Mouse (Mus musculus) embryonic facial prominence, embryonic 15.5 days (tissue): ENCODE results near the gene Obox7. TPM values are rescaled to one million over a fixed set of nuclear protein-coding genes. Genes with fewer than 3 reads are reported as not detected.
A peak's percentile ranks its signal among the peaks of the same experiment; 100 is the strongest.
"Not testable (repeated sequence)": the region's sequence is repeated elsewhere in the genome, so short reads cannot be mapped to it uniquely, and the experiment has no call there.

Source experiments
- ATAC-seq: fragments of 200-750 bp; cut with Nextera tagmentation; 2 replicates; pipeline ENCODE4 v1.8.0; 2017; ENCODE audit warnings: low read depth, moderate TSS enrichment; ENCODE audit not compliant: insufficient number of reproducible peaks, low FRiP score, low TSS enrichment
- H3K27ac ChIP-seq: fragments of 300-500 bp; sonication (generic); replicated peaks from 2 replicates; pipeline ENCODE4 v1.5.1; 2015; ENCODE audit warnings: mild to moderate bottlenecking, inconsistent platforms
- H3K27me3 ChIP-seq: fragments of 300-500 bp; sonication (generic); 2 replicates; pipeline ENCODE4 v1.6.1; 2015; ENCODE audit warnings: inconsistent platforms
- H3K36me3 ChIP-seq: fragments of 300-500 bp; sonication (generic); 2 replicates; pipeline ENCODE4 v1.6.1; 2015; ENCODE audit warnings: mild to moderate bottlenecking, inconsistent platforms
- H3K4me1 ChIP-seq: fragments of 300-500 bp; sonication (generic); 2 replicates; pipeline ENCODE4 v1.6.1; 2015; ENCODE audit warnings: inconsistent platforms
- H3K4me2 ChIP-seq: fragments of 300-500 bp; sonication (generic); replicated peaks from 2 replicates; pipeline ENCODE4 v1.6.1; 2015; ENCODE audit warnings: mild to moderate bottlenecking, inconsistent platforms
- H3K4me3 ChIP-seq: fragments of 300-500 bp; sonication (generic); replicated peaks from 2 replicates; pipeline ENCODE4 v1.5.1; 2015; ENCODE audit warnings: mild to moderate bottlenecking, inconsistent platforms
- H3K9ac ChIP-seq: fragments of 300-500 bp; sonication (generic); 2 replicates; pipeline ENCODE4 v1.6.1; 2015; ENCODE audit warnings: inconsistent platforms
- H3K9me3 ChIP-seq: fragments of 300-500 bp; sonication (generic); replicated peaks from 2 replicates; pipeline ENCODE4 v1.6.1; 2016; ENCODE audit warnings: inconsistent platforms
- WGBS: fragments of 180-500 bp; shearing (Covaris S2); methylation state at CpG from one replicate; pipeline ENCODE4 v1.1.7; 2015; 5-methylcytosine and 5-hydroxymethylcytosine counted together
- polyA plus RNA-seq: library from polyadenylated mRNA; unstranded; fragments of >200 nt; fragmentation: Nextera tagmentation; extraction: Ambion mirVana; gene quantifications from 2 replicates; pipeline ENCODE4 v1.2.1, GENCODE M21; 2015

The Obox7 gene
- polyA plus RNA-seq: not detected in 2 replicates

DNA sequence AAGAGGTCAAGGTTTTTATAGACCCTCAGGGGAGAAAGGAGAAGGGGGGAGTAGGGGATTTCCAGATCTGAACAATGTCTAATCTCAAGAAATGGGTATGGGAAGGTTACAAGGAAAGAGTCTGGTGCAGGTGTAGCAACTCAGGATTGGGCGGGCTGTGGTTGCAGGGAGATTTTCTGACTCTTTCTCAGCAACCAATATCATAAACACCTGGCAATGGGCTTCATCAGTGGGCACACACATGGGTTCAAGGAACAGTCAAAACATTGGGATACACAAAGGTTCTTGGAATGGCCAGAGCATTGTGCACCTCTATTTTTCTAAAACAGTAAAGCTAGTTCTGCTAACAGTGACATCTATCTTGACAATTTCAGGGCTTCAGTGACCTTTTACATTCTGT is at the start of gene Obox7:
TSS of gene Obox7 (plus strand) at position 301 of the 400 bp plus-strand sequence.
- H3K4me2 ChIP-seq, H3K36me3 ChIP-seq, H3K9ac ChIP-seq, ATAC-seq, H3K27me3 ChIP-seq, H3K4me1 ChIP-seq, H3K4me3 ChIP-seq, H3K27ac ChIP-seq, H3K9me3 ChIP-seq: not testable (repeated sequence)
- WGBS: 68% methylated on average over 1 of the region's 1 CpGs

GRCm38 (mm10) chr7:14622556-14623542 is 36.4 kb upstream of the Obox7 start:
- Histone ChIP-seq H3K27me3 (peaks cover 26% of the 10 kb centered on the region), H3K4me2 (peak overlapping the region; percentile 60), H3K4me3 (peak overlapping the region; percentile 42)
- H3K9me3 ChIP-seq, H3K27ac ChIP-seq, H3K36me3 ChIP-seq, H3K4me1 ChIP-seq, H3K9ac ChIP-seq: not testable (repeated sequence)
- peak; percentile 88 for ATAC-seq
- 2% methylated on average over 101 of the region's 132 CpGs for WGBS

Other genes starting within 250 kb of the Obox7 start
- gene Sult2a8, start 212.7 kb upstream of the Obox7 start, polyA plus RNA-seq: not detected in 2 replicates
- not detected in 2 replicates for gene Sult2a7, start 165.3 kb upstream of the Obox7 start, polyA plus RNA-seq
- gene Vmn1r90, start 96.0 kb upstream of the Obox7 start, polyA plus RNA-seq: 0.14 and 0.29 TPM in 2 replicates